Comparison of ENCODE assay signal across 27 mouse cellular contexts in the genomic region with DNA sequence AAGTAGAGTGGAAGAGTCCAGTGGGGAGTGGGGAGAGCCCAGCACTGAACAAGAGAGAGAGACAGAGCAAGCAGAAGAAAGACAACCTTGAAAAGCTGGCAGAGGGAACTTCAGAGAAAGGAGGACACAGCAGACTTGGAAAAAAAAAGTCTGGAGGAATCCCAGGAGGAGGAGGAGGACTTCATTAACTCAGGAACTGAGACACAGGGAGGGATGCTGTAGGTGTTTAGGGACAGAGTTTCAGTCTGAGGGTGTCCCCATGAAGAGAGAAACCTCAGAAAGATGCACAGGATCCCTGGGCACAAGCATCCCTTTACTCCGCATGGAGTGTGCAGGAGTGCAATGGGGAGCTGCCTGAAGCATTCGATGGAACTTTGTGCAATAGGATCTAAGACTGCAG. TPM values are rescaled to one million over a fixed set of nuclear protein-coding genes. Genes with fewer than 3 reads are reported as not detected.
"Had no signal": no experiment of that assay in that cellular context is flagged by ENCODE, and none has a peak within 500 bp of the region (broad histone marks: within the 10 kb centered on the region; RNA-seq: fewer than 3 reads in every experiment).

No protein-coding gene starts in this region.

- H3K9ac ChIP-seq: liver, embryonic 15.5 days; lung, embryonic 14.5 days; midbrain, embryonic 12.5 days; neural tube, embryonic 13.5 days; neural tube, embryonic 15.5 days had no signal

- H3K27ac ChIP-seq: liver, embryonic 15.5 days; midbrain, embryonic 10.5 days; midbrain, embryonic 12.5 days; neural tube, embryonic 13.5 days; neural tube, embryonic 15.5 days had no signal

- ATAC-seq: midbrain, embryonic 16.5 days had no signal

- H3K4me3 ChIP-seq: liver, embryonic 15.5 days; midbrain, embryonic 10.5 days; midbrain, embryonic 12.5 days; myocyte; neural tube, embryonic 13.5 days; neural tube, embryonic 15.5 days had no signal

- H3K4me1 ChIP-seq: liver, embryonic 15.5 days; midbrain, embryonic 10.5 days; midbrain, embryonic 12.5 days; neural tube, embryonic 13.5 days; neural tube, embryonic 15.5 days had no signal

- DNase-seq: lung, adult 18-20 months; lung, embryonic 14.5 days; lung, postnatal 10 days; lung, postnatal 4 days; midbrain, embryonic 14.5 days; retina, postnatal 1 day; right cerebral cortex, postnatal 25 days; right cerebral cortex, postnatal 4 days; spleen, adult 18-20 months; thymus, adult 2 months; thymus, postnatal 25 days; thymus, postnatal 4 days had no signal

- H3K9me3 ChIP-seq: liver, embryonic 15.5 days; midbrain, embryonic 10.5 days; midbrain, embryonic 12.5 days; neural tube, embryonic 13.5 days; neural tube, embryonic 15.5 days had no signal

- H3K4me2 ChIP-seq: liver, embryonic 15.5 days; lung, embryonic 14.5 days; midbrain, embryonic 12.5 days; neural tube, embryonic 13.5 days; neural tube, embryonic 15.5 days had no signal

- H3K27me3 ChIP-seq: liver, embryonic 15.5 days; midbrain, embryonic 12.5 days; neural tube, embryonic 13.5 days; neural tube, embryonic 15.5 days had no signal

- H3K36me3 ChIP-seq: liver, embryonic 15.5 days; midbrain, embryonic 10.5 days; midbrain, embryonic 12.5 days; neural tube, embryonic 13.5 days; neural tube, embryonic 15.5 days had no signal

RNA-seq across cellular contexts. Expression of a gene that starts 16.3 kb away (rescaled TPM):
- total RNA-seq: megakaryocyte, adult 5-6 weeks; megakaryocyte-erythroid progenitor cell, adult 5-6 weeks had no signal
- polyA plus RNA-seq: liver, embryonic 15.5 days; lung, embryonic 14.5 days; lung, embryonic 16.5 days; midbrain, embryonic 10.5 days; midbrain, embryonic 12.5 days; midbrain, embryonic 14.5 days; midbrain, embryonic 16.5 days; myocyte; neural tube, embryonic 11.5 days; neural tube, embryonic 13.5 days; neural tube, embryonic 15.5 days; small intestine, adult 2 months; stomach, embryonic 14.5 days; stomach, embryonic 16.5 days; testis, adult 2 months had no signal

RNA-seq across cellular contexts. Expression of a gene that starts 35.1 kb away (rescaled TPM):
- total RNA-seq: megakaryocyte, adult 5-6 weeks; megakaryocyte-erythroid progenitor cell, adult 5-6 weeks had no signal
- polyA plus RNA-seq: lung, embryonic 14.5 days; midbrain, embryonic 10.5 days; midbrain, embryonic 14.5 days; midbrain, embryonic 16.5 days; myocyte; neural tube, embryonic 13.5 days; stomach, embryonic 14.5 days had no signal

RNA-seq across cellular contexts. Expression of a gene that starts 40.2 kb away (rescaled TPM):
- total RNA-seq: megakaryocyte, adult 5-6 weeks; megakaryocyte-erythroid progenitor cell, adult 5-6 weeks had no signal
- polyA plus RNA-seq: liver, embryonic 15.5 days; lung, embryonic 14.5 days; lung, embryonic 16.5 days; midbrain, embryonic 10.5 days; midbrain, embryonic 12.5 days; midbrain, embryonic 14.5 days; midbrain, embryonic 16.5 days; myocyte; neural tube, embryonic 11.5 days; neural tube, embryonic 13.5 days; neural tube, embryonic 15.5 days; small intestine, adult 2 months; stomach, embryonic 14.5 days; stomach, embryonic 16.5 days had no signal

RNA-seq across cellular contexts. Expression of a gene that starts 40.2 kb away (rescaled TPM):
- total RNA-seq: megakaryocyte, adult 5-6 weeks; megakaryocyte-erythroid progenitor cell, adult 5-6 weeks had no signal
- polyA plus RNA-seq: liver, embryonic 15.5 days; lung, embryonic 14.5 days; lung, embryonic 16.5 days; midbrain, embryonic 10.5 days; midbrain, embryonic 12.5 days; midbrain, embryonic 14.5 days; midbrain, embryonic 16.5 days; myocyte; neural tube, embryonic 11.5 days; neural tube, embryonic 13.5 days; neural tube, embryonic 15.5 days; small intestine, adult 2 months; stomach, embryonic 14.5 days; stomach, embryonic 16.5 days; testis, adult 2 months had no signal
